8 mouse cellular contexts compared by ENCODE assay signal in genomic region chr12:11266282-11266985, GRCm38 (mm10). TPM values are rescaled to one million over a fixed set of nuclear protein-coding genes. Genes with fewer than 3 reads are reported as not detected.
DNase-seq lines count a peak whose midpoint lies in the region; ATAC-seq and TF ChIP-seq lines count a peak whose summit lies in the region.

No protein-coding gene starts in this region.

- no peaks in the 10 kb centered on the region for H3K36me3 ChIP-seq in kidney, adult 2 months (ENCODE audit: control insufficient read depth, insufficient read depth, low read length)
- H3K36me3 ChIP-seq in G1E (replicated peaks): peaks cover 15% of the 10 kb centered on the region
- no peaks in the 10 kb centered on the region for H3K36me3 ChIP-seq in embryonic facial prominence, embryonic 14.5 days (ENCODE audit: control insufficient read depth, insufficient read depth, low read length)
- H3K36me3 ChIP-seq in liver, embryonic 15.5 days (replicated peaks): no peaks in the 10 kb centered on the region
- no peaks in the 10 kb centered on the region for H3K36me3 ChIP-seq in neural tube, embryonic 13.5 days

- ATAC-seq in G1E (ENCODE audit: extremely low read depth, insufficient number of reproducible peaks, low FRiP score, poor library complexity, severe bottlenecking): no peak
- peak; percentile 50 for ATAC-seq in embryonic facial prominence, embryonic 14.5 days (ENCODE audit: low read depth)
- ATAC-seq in liver, embryonic 15.5 days (ENCODE audit: insufficient read depth): peak; percentile 62
- peak; percentile 82 for ATAC-seq in neural tube, embryonic 13.5 days (ENCODE audit: low read depth)
- no peak for ATAC-seq in monocyte, adult 5-6 weeks (replicated peaks; ENCODE audit: insufficient number of reproducible peaks, low FRiP score, low TSS enrichment, poor library complexity, severe bottlenecking)

- peak overlapping the region; percentile 70 for H3K4me2 ChIP-seq in embryonic facial prominence, embryonic 14.5 days (ENCODE audit: low read depth, low read length)
- H3K4me2 ChIP-seq in liver, embryonic 15.5 days: peak overlapping the region; percentile 81
- H3K4me2 ChIP-seq in neural tube, embryonic 13.5 days: peak overlapping the region; percentile 72

- no peaks in the 10 kb centered on the region for H3K9me3 ChIP-seq in G1E (replicated peaks)
- H3K9me3 ChIP-seq in embryonic facial prominence, embryonic 14.5 days (ENCODE audit: control insufficient read depth, low read length): no peaks in the 10 kb centered on the region
- no peaks in the 10 kb centered on the region for H3K9me3 ChIP-seq in liver, embryonic 15.5 days (replicated peaks)
- no peaks in the 10 kb centered on the region for H3K9me3 ChIP-seq in neural tube, embryonic 13.5 days

- no peak for DNase-seq in kidney, adult 2 months
- DNase-seq in kidney, adult 8-10 months: no peak
- peak; percentile 9 for DNase-seq in G1E (ENCODE audit: low spot score)
- peak; percentile 56 for DNase-seq in embryonic facial prominence, embryonic 14.5 days (ENCODE audit: low spot score)
- peak; percentile 64 for DNase-seq in heart, postnatal 4 days

- H3K4me3 ChIP-seq in kidney, adult 2 months (ENCODE audit: insufficient read depth, low read depth, low read length): peak overlapping the region; percentile 89
- peak overlapping the region; percentile 91 for H3K4me3 ChIP-seq in G1E (ENCODE audit: low read depth, low read length)
- peak overlapping the region; percentile 91 for H3K4me3 ChIP-seq in embryonic facial prominence, embryonic 14.5 days (ENCODE audit: low read depth, low read length)
- H3K4me3 ChIP-seq in liver, embryonic 15.5 days (replicated peaks): peak overlapping the region; percentile 95
- peak overlapping the region; percentile 87 for H3K4me3 ChIP-seq in neural tube, embryonic 13.5 days

- no peak for TF ChIP-seq CTCF in kidney, adult 2 months (conservative IDR thresholded peaks at IDR 0.05; ENCODE audit: insufficient read depth, insufficient read length, low read depth, low read length)
- no peak for TF ChIP-seq CTCF in G1E (IDR thresholded peaks at IDR 0.05; ENCODE audit: low read depth, low read length)

- peak overlapping the region; percentile 92 for H3K9ac ChIP-seq in embryonic facial prominence, embryonic 14.5 days (ENCODE audit: low read depth, low read length)
- H3K9ac ChIP-seq in liver, embryonic 15.5 days: peak overlapping the region; percentile 96
- peak overlapping the region; percentile 96 for H3K9ac ChIP-seq in neural tube, embryonic 13.5 days

- peaks cover 9% of the 10 kb centered on the region for H3K4me1 ChIP-seq in kidney, adult 2 months (ENCODE audit: control insufficient read depth, insufficient read depth, low read length)
- peaks cover 12% of the 10 kb centered on the region for H3K4me1 ChIP-seq in G1E (ENCODE audit: insufficient read depth, low read depth, low read length)
- H3K4me1 ChIP-seq in embryonic facial prominence, embryonic 14.5 days (ENCODE audit: control insufficient read depth, insufficient read depth, low read length): peaks cover 24% of the 10 kb centered on the region
- peaks cover 33% of the 10 kb centered on the region for H3K4me1 ChIP-seq in liver, embryonic 15.5 days (replicated peaks)
- peaks cover 37% of the 10 kb centered on the region for H3K4me1 ChIP-seq in neural tube, embryonic 13.5 days (replicated peaks)

- no peak for TF ChIP-seq POLR2A in kidney, adult 2 months (IDR thresholded peaks at IDR 0.05; ENCODE audit: low read depth, low read length)

- under 1% methylated on average over 51 of the region's 51 CpGs for WGBS in kidney, adult 2 months
- WGBS in embryonic facial prominence, embryonic 14.5 days: under 1% methylated on average over 24 of the region's 51 CpGs
- WGBS in liver, embryonic 15.5 days (ENCODE audit: insufficient replicate concordance): under 1% methylated on average over 49 of the region's 51 CpGs
- WGBS in neural tube, embryonic 13.5 days: under 1% methylated on average over 47 of the region's 51 CpGs

- no peaks in the 10 kb centered on the region for H3K27me3 ChIP-seq in kidney, adult 2 months (replicated peaks; ENCODE audit: control insufficient read depth, insufficient read depth, low read length)
- H3K27me3 ChIP-seq in G1E (ENCODE audit: insufficient read depth, low read length): no peaks in the 10 kb centered on the region
- H3K27me3 ChIP-seq in embryonic facial prominence, embryonic 14.5 days (replicated peaks; ENCODE audit: control insufficient read depth, insufficient read depth, low read length): no peaks in the 10 kb centered on the region
- H3K27me3 ChIP-seq in liver, embryonic 15.5 days: no peaks in the 10 kb centered on the region
- no peaks in the 10 kb centered on the region for H3K27me3 ChIP-seq in neural tube, embryonic 13.5 days

- peak overlapping the region; percentile 84 for H3K27ac ChIP-seq in kidney, adult 2 months (ENCODE audit: insufficient read depth, low read depth, low read length)
- H3K27ac ChIP-seq in embryonic facial prominence, embryonic 14.5 days (replicated peaks; ENCODE audit: low read depth, low read length): peak overlapping the region; percentile 92
- H3K27ac ChIP-seq in liver, embryonic 15.5 days (replicated peaks): peak overlapping the region; percentile 96
- H3K27ac ChIP-seq in neural tube, embryonic 13.5 days (replicated peaks): peak overlapping the region; percentile 92

RNA-seq across cellular contexts. Expression of gene Smc6, which starts 0.7 kb away (rescaled TPM):
- 7.6 and 10.8 TPM in 2 replicates for polyA plus RNA-seq in kidney, adult 2 months (2012; rRNA removed)
- 108 and 115 TPM in 2 replicates for total RNA-seq in G1E (2014; fragmentation: Nextera tagmentation)
- 75.9 and 97.5 TPM in 2 replicates for total RNA-seq in G1E (2017)
- polyA plus RNA-seq in G1E (2012): 130 and 132 TPM in 2 replicates
- 134 and 139 TPM in 2 replicates for polyA plus RNA-seq in embryonic facial prominence, embryonic 14.5 days (2014; fragmentation: Nextera tagmentation; extraction: Ambion mirVana)
- 10 to 100 TPM; 60.5 to 62.7 TPM for total RNA-seq in heart, postnatal 4 days (2021)
- polyA plus RNA-seq in liver, embryonic 15.5 days (2015; fragmentation: Nextera tagmentation; extraction: Ambion mirVana): 55.8 and 71.4 TPM in 2 replicates
- 112 and 130 TPM in 2 replicates for polyA plus RNA-seq in neural tube, embryonic 13.5 days (2015; fragmentation: Nextera tagmentation; extraction: Ambion mirVana)
- 335 to 352 TPM (median 349 TPM) in 3 replicates for total RNA-seq in monocyte, adult 5-6 weeks (2017)

RNA-seq across cellular contexts. Expression of gene Gen1, which starts 0.8 kb away (rescaled TPM):
- 0.15 and 0.19 TPM in 2 replicates for polyA plus RNA-seq in kidney, adult 2 months (2012; rRNA removed)
- total RNA-seq in G1E (2014; fragmentation: Nextera tagmentation) (70.2 and 78.1 TPM in 2 replicates), G1E (2017) (31.6 and 36.2 TPM in 2 replicates)
- 5.4 and 13.3 TPM in 2 replicates for polyA plus RNA-seq in G1E (2012)
- 7.2 and 7.5 TPM in 2 replicates for polyA plus RNA-seq in embryonic facial prominence, embryonic 14.5 days (2014; fragmentation: Nextera tagmentation; extraction: Ambion mirVana)
- total RNA-seq in heart, postnatal 4 days (2021): 1 to 10 TPM; 7.1 to 7.3 TPM
- 8.7 and 9.4 TPM in 2 replicates for polyA plus RNA-seq in liver, embryonic 15.5 days (2015; fragmentation: Nextera tagmentation; extraction: Ambion mirVana)
- polyA plus RNA-seq in neural tube, embryonic 13.5 days (2015; fragmentation: Nextera tagmentation; extraction: Ambion mirVana): 2.2 and 2.5 TPM in 2 replicates
- total RNA-seq in monocyte, adult 5-6 weeks (2017): 2.5 to 4.9 TPM (median 3.6 TPM) in 3 replicates

RNA-seq across cellular contexts. Expression of gene Msgn1, which starts 57.7 kb away (rescaled TPM):
- polyA plus RNA-seq in kidney, adult 2 months (2012; rRNA removed): not detected in 2 replicates
- not detected in 2 replicates for total RNA-seq in G1E (2014; fragmentation: Nextera tagmentation)
- not detected in 2 replicates for total RNA-seq in G1E (2017)
- polyA plus RNA-seq in G1E (2012): not detected in 2 replicates
- polyA plus RNA-seq in embryonic facial prominence, embryonic 14.5 days (2014; fragmentation: Nextera tagmentation; extraction: Ambion mirVana): 0.37 TPM in 1 of 2 replicates, not detected in the other
- not detected for total RNA-seq in heart, postnatal 4 days (2021)
- not detected in 2 replicates for polyA plus RNA-seq in liver, embryonic 15.5 days (2015; fragmentation: Nextera tagmentation; extraction: Ambion mirVana)
- not detected in 2 replicates for polyA plus RNA-seq in neural tube, embryonic 13.5 days (2015; fragmentation: Nextera tagmentation; extraction: Ambion mirVana)
- 4.5 to 5.4 TPM in 2 of 3 replicates, not detected in the other for total RNA-seq in monocyte, adult 5-6 weeks (2017)

Comparison
In these comparisons a context has a peak if more than half of its experiments do, and no peak if none do; other contexts are left out.
1. DNase-seq: peak in G1E (single experiment), embryonic facial prominence, embryonic 14.5 days (single experiment) and heart, postnatal 4 days (single experiment); none in kidney, adult 2 months (single experiment) and kidney, adult 8-10 months (0 of 2).
2. ATAC-seq: peak in embryonic facial prominence, embryonic 14.5 days (single experiment), liver, embryonic 15.5 days (single experiment) and neural tube, embryonic 13.5 days (single experiment); none in G1E (single experiment) and monocyte, adult 5-6 weeks (single experiment).
3. Peak in every context shown above with its lines, with median percentiles within 50 percentile points of each other: H3K27ac ChIP-seq, H3K4me3 ChIP-seq, H3K4me2 ChIP-seq and H3K9ac ChIP-seq.